Mouse (Mus musculus) embryonic facial prominence, embryonic 14.5 days (tissue): Measurements from ENCODE around the gene Sh2d7. TPM values are rescaled to one million over a fixed set of nuclear protein-coding genes. Genes with fewer than 3 reads are reported as not detected.
"Not testable (repeated sequence)": the region's sequence is repeated elsewhere in the genome, so short reads cannot be mapped to it uniquely, and the experiment has no call there.

Experiments used
- ATAC-seq: fragments of 200-750 bp; cut with Nextera tagmentation; 2 replicates; pipeline ENCODE4 v1.8.0; 2017; ENCODE audit warnings: low read depth, moderate number of reproducible peaks, moderate TSS enrichment
- DNase-seq: peaks from one replicate; pipeline ENCODE4 v3.0.0-alpha.2; 2015; ENCODE audit warnings: low spot score
- H3K27ac ChIP-seq: fragments of 300-500 bp; sonication (generic); replicated peaks from 2 replicates; pipeline ENCODE4 v1.5.1; 2014; ENCODE audit warnings: low read depth, mild to moderate bottlenecking, low read length, moderate library complexity
- H3K27me3 ChIP-seq: fragments of 300-500 bp; sonication (generic); replicated peaks from 2 replicates; pipeline ENCODE4 v1.6.1; 2014; ENCODE audit warnings: low read length; ENCODE audit not compliant: control insufficient read depth, insufficient read depth
- H3K36me3 ChIP-seq: fragments of 300-500 bp; sonication (generic); 2 replicates; pipeline ENCODE4 v1.6.1; 2014; ENCODE audit warnings: low read length, mixed read lengths; ENCODE audit not compliant: control insufficient read depth, insufficient read depth
- H3K4me1 ChIP-seq: fragments of 300-500 bp; sonication (generic); 2 replicates; pipeline ENCODE4 v1.6.1; 2014; ENCODE audit warnings: antibody characterized with exemption, low read length; ENCODE audit not compliant: control insufficient read depth, insufficient read depth
- H3K4me2 ChIP-seq: fragments of 300-500 bp; sonication (generic); 2 replicates; pipeline ENCODE4 v1.6.1; 2014; ENCODE audit warnings: low read depth, mild to moderate bottlenecking, low read length, moderate library complexity, mixed read lengths
- H3K4me3 ChIP-seq: fragments of 300-500 bp; sonication (generic); 2 replicates; pipeline ENCODE4 v1.5.1; 2014; ENCODE audit warnings: low read depth, mild to moderate bottlenecking, low read length
- H3K9ac ChIP-seq: fragments of 300-500 bp; sonication (generic); 2 replicates; pipeline ENCODE4 v1.6.1; 2014; ENCODE audit warnings: low read depth, mild to moderate bottlenecking, low read length, moderate library complexity, mixed read lengths
- H3K9me3 ChIP-seq: fragments of 300-500 bp; sonication (generic); 2 replicates; pipeline ENCODE4 v1.6.1; 2016; ENCODE audit warnings: low read length; ENCODE audit not compliant: control insufficient read depth
- WGBS: fragments of 180-500 bp; shearing (Covaris S2); extraction: QIAGEN DNeasy Blood & Tissue Kit; methylation state at CpG from one replicate; pipeline ENCODE4 v1.1.7; 2014; 5-methylcytosine and 5-hydroxymethylcytosine counted together
- polyA plus RNA-seq: library from polyadenylated mRNA; unstranded; fragments of >200 nt; fragmentation: Nextera tagmentation; extraction: Ambion mirVana; gene quantifications from 2 replicates; pipeline ENCODE4 v1.2.1, GENCODE M21; 2014

Sh2d7 gene
- polyA plus RNA-seq, 1 experiment from 2014 or later: not detected

GRCm38 (mm10) chr9:54571130-54571839 is 32.5 kb downstream of the Sh2d7 start:
- no peak overlapping the region for H3K9ac ChIP-seq
- no peaks in the 10 kb centered on the region for H3K4me1 ChIP-seq
- ATAC-seq (no peak), DNase-seq (no peak)
- no peaks in the 10 kb centered on the region for H3K27me3 ChIP-seq
- H3K4me2 ChIP-seq: no peak overlapping the region
- H3K27ac ChIP-seq: no peak overlapping the region
- H3K36me3 ChIP-seq: no peaks in the 10 kb centered on the region
- H3K4me3 ChIP-seq: no peak overlapping the region
- 68% methylated on average over 9 of the region's 9 CpGs for WGBS
- no peaks in the 10 kb centered on the region for H3K9me3 ChIP-seq

GRCm38 (mm10) chr9:54583712-54584111 is 44.9 kb downstream of the Sh2d7 start:
- WGBS: 55% methylated on average over 1 of the region's 1 CpGs
- no peak for ATAC-seq
- H3K27me3 ChIP-seq: no peaks in the 10 kb centered on the region
- H3K36me3 ChIP-seq: no peaks in the 10 kb centered on the region
- no peak overlapping the region for H3K4me2 ChIP-seq
- H3K27ac ChIP-seq: no peak overlapping the region
- 0 out of 2 replicates have a peak, but pooled peaks cover 3% of the 10 kb centered on the region for H3K9me3 ChIP-seq
- H3K9ac ChIP-seq: no peak overlapping the region
- H3K4me1 ChIP-seq: peaks cover 9% of the 10 kb centered on the region
- no peak overlapping the region for H3K4me3 ChIP-seq
- no peak for DNase-seq

- WGBS: 79% methylated on average over 2 of the region's 2 CpGs
- not testable (repeated sequence) for H3K27me3 ChIP-seq, H3K4me1 ChIP-seq, H3K36me3 ChIP-seq, ATAC-seq, DNase-seq, H3K9me3 ChIP-seq, H3K4me2 ChIP-seq, H3K27ac ChIP-seq, H3K4me3 ChIP-seq, H3K9ac ChIP-seq
Measured at GRCm38 (mm10) chr9:54584127-54584526, 45.3 kb downstream of the Sh2d7 start.

GRCm38 (mm10) chr9:54585839-54586198 is 47.0 kb downstream of the Sh2d7 start:
- no peak overlapping the region for H3K9ac ChIP-seq
- H3K36me3 ChIP-seq: peaks cover 7% of the 10 kb centered on the region
- peak overlapping the region; percentile 74 for H3K4me3 ChIP-seq
- H3K4me2 ChIP-seq: peak overlapping the region; percentile 93
- H3K4me1 ChIP-seq: peaks cover 9% of the 10 kb centered on the region
- ATAC-seq (peak; percentile 5; the same call in 1 of the 2 replicates), DNase-seq (no peak)
- no peaks in the 10 kb centered on the region for H3K27me3 ChIP-seq
- no peak overlapping the region for H3K27ac ChIP-seq
- 32% methylated on average over 5 of the region's 5 CpGs for WGBS
- H3K9me3 ChIP-seq: no peaks in the 10 kb centered on the region

GRCm38 (mm10) chr9:54586199-54587061 is 47.6 kb downstream of the Sh2d7 start, which contains the start of gene Idh3a:
Gene Idh3a, plus strand, starts transcription at chr9:54586334.
- no peak within 1 kb of the TSS for H3K27ac ChIP-seq
- peaks cover 9% of the 10 kb centered on the region for H3K4me1 ChIP-seq
- peak within 1 kb of the TSS; percentile 73 for H3K9ac ChIP-seq
- DNase-seq (peak; percentile 99), ATAC-seq (peak; percentile 100)
- WGBS: 0% methylated on average over 36 of the region's 73 CpGs
- no peaks in the 10 kb centered on the region for H3K27me3 ChIP-seq
- peaks cover 12% of the 10 kb centered on the region for H3K36me3 ChIP-seq
- peak within 1 kb of the TSS; percentile 93 for H3K4me2 ChIP-seq
- no peaks in the 10 kb centered on the region for H3K9me3 ChIP-seq
- H3K4me3 ChIP-seq: peak within 1 kb of the TSS; percentile 74

GRCm38 (mm10) chr9:54587863-54588262 is 49.1 kb downstream of the Sh2d7 start:
- H3K9ac ChIP-seq: 0 out of 2 replicates have a peak overlapping the region, but pooled peaks have one; percentile 28
- H3K4me1 ChIP-seq: peaks cover 9% of the 10 kb centered on the region
- 53% methylated on average over 4 of the region's 4 CpGs for WGBS
- ATAC-seq (no peak), DNase-seq (no peak)
- H3K4me3 ChIP-seq: no peak overlapping the region
- no peaks in the 10 kb centered on the region for H3K27me3 ChIP-seq
- no peaks in the 10 kb centered on the region for H3K9me3 ChIP-seq
- peak overlapping the region; percentile 93; the same call in 1 of the 2 replicates for H3K4me2 ChIP-seq
- H3K36me3 ChIP-seq: peaks cover 26% of the 10 kb centered on the region
- H3K27ac ChIP-seq: no peak overlapping the region

GRCm38 (mm10) chr9:54593652-54594051 is 54.9 kb downstream of the Sh2d7 start:
- not testable (repeated sequence) for H3K9ac ChIP-seq, ATAC-seq, H3K4me1 ChIP-seq, H3K27ac ChIP-seq, H3K27me3 ChIP-seq, H3K4me2 ChIP-seq, H3K9me3 ChIP-seq, H3K4me3 ChIP-seq, DNase-seq
- H3K36me3 ChIP-seq: peaks cover 80% of the 10 kb centered on the region
- 83% methylated on average over 4 of the region's 4 CpGs for WGBS
